Mouse (Mus musculus): ENCODE measurements at regions not wholly inside any gene's neighbourhood (a gene's known extent, or its start where the extent isn't known, plus 50 kb on each side); places are given as distances from the start of the nearest gene placed in this dataset.

DNA sequence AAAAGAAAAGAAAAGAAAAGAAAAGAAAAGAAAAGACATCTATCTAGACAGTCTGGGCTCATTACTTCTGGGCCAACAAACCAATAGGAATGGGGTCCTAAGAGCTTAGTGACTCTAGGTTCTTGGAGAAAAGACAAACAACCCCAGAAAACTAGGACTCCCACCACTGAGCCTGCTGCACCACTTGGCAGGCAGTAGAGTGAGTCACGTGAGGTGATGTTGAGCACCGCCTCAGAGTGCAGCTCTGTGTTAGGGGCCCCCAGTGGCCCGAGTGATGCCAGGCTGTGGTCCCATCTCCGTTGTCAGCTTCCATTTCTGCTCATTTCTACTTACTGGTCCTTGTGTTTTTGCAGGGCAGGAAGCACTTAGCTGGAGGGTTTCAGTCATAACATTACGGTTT is 439.7 kb downstream of the Tcerg1l start:
- H3K27ac ChIP-seq (ENCODE audit: control insufficient read depth, insufficient read depth, low read length) = no peak overlapping the region
- no peaks in the 10 kb centered on the region for H3K27me3 ChIP-seq (ENCODE audit: control insufficient read depth, insufficient read depth, low read length)
- no peaks in the 10 kb centered on the region for H3K4me1 ChIP-seq (replicated peaks; ENCODE audit: control insufficient read depth, insufficient read depth, low read length)
- TF ChIP-seq POLR2A (IDR thresholded peaks at IDR 0.05; ENCODE audit: control insufficient read depth, extremely low read depth, insufficient read depth, low read length, poor library complexity) (no peak), CTCF (IDR thresholded peaks at IDR 0.05; ENCODE audit: borderline replicate concordance, control insufficient read depth, extremely low read depth, insufficient read depth, low read length, poor library complexity) (no peak)
- no peak for DNase-seq
- 90% methylated on average over 5 of the region's 5 CpGs for WGBS
- no peaks in the 10 kb centered on the region for H3K36me3 ChIP-seq (ENCODE audit: control insufficient read depth, insufficient read depth, low read length)
- H3K4me3 ChIP-seq (ENCODE audit: control insufficient read depth, insufficient read depth, low read length) = no peak overlapping the region

DNA sequence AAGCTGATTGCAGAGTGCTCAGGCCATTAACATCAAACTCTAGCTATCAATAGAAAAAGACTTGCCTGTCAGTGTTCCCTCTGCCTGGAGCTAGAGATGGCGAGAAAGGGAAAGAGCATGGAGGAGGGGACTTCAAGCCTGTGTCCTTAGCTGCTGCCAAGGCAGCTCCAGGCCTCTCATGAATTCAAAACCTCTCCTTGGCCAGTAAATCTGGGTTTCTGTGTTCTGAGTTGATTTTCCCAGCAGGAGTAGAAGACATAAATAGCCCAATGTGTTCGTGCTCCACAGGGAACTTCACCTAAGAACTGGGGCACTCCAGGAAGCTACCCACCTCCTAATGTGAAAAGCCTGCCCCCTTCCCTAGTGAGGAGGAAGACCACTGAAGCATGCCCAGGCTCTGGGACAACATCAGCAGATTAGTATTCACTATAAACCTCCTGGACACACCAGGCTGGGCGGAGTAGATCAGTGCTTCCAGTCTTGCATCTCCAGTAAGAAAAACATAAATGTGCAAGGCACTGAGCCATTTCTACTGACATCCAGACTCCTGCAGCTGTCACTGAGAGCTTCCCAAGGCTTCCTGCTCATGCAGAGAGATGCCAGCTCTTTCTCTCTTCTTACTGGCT is 433.9 kb downstream of the Tcerg1l start:
- H3K4me1 ChIP-seq (replicated peaks; ENCODE audit: control insufficient read depth, insufficient read depth, low read length) = no peaks in the 10 kb centered on the region
- no peak for TF ChIP-seq POLR2A (IDR thresholded peaks at IDR 0.05; ENCODE audit: control insufficient read depth, extremely low read depth, insufficient read depth, low read length, poor library complexity)
- H3K27ac ChIP-seq (ENCODE audit: control insufficient read depth, insufficient read depth, low read length) = no peak overlapping the region
- no peaks in the 10 kb centered on the region for H3K27me3 ChIP-seq (ENCODE audit: control insufficient read depth, insufficient read depth, low read length)
- H3K36me3 ChIP-seq (ENCODE audit: control insufficient read depth, insufficient read depth, low read length) = no peaks in the 10 kb centered on the region
- no peak overlapping the region for H3K4me3 ChIP-seq (ENCODE audit: control insufficient read depth, insufficient read depth, low read length)
- no peak for DNase-seq
- 62% methylated on average over 3 of the region's 3 CpGs for WGBS

DNA sequence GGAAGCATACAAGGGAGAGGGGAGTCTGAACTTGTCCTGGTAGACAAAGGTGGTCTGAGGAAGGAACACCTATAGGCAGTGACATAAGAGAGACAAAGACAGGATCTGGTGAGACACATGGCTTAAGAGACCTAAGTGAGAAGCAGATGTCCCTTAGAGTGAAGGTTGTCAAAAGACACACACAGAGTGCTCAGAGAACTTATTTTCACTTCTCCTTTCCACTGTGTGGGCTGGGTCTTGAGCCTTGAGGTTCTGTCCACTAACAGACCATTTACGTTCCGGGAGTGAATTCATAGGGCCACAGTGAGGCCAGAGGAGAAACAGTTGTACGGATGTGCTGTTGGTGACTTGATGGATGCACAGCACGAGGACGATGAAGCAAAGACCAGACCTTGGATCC is 422.8 kb downstream of the Tcerg1l start:
- WGBS = 88% methylated on average over 5 of the region's 5 CpGs
- Histone ChIP-seq H3K27ac (ENCODE audit: control insufficient read depth, insufficient read depth, low read length) (no peak overlapping the region), H3K4me3 (ENCODE audit: control insufficient read depth, insufficient read depth, low read length) (no peak overlapping the region), H3K36me3 (ENCODE audit: control insufficient read depth, insufficient read depth, low read length) (no peaks in the 10 kb centered on the region), H3K27me3 (ENCODE audit: control insufficient read depth, insufficient read depth, low read length) (no peaks in the 10 kb centered on the region), H3K4me1 (replicated peaks; ENCODE audit: control insufficient read depth, insufficient read depth, low read length) (no peaks in the 10 kb centered on the region)
- DNase-seq = no peak
- TF ChIP-seq POLR2A (IDR thresholded peaks at IDR 0.05; ENCODE audit: control insufficient read depth, extremely low read depth, insufficient read depth, low read length, poor library complexity) (no peak), CTCF (IDR thresholded peaks at IDR 0.05; ENCODE audit: borderline replicate concordance, control insufficient read depth, extremely low read depth, insufficient read depth, low read length, poor library complexity) (no peak)

DNA sequence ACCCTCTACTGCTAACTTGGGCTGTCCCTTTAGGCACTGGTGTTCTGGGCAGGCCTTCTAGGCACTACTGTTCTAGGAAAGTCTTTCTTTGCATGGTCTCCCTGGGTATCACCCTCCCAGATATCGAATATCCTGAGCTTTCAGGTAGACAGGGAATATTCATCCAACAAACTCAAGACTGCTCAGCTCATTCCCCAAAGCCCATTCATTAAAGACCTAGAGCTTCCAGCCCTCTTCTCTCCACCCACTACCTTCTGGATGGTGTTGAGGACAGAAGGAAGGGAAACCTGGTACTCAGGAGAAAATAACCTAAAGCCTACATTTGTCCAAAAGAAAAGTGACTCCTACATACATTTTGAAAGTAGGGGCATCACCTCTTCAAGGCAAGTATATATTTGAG is 420.0 kb downstream of the Tcerg1l start:
- Histone ChIP-seq H3K27ac (ENCODE audit: control insufficient read depth, insufficient read depth, low read length) (no peak overlapping the region), H3K27me3 (ENCODE audit: control insufficient read depth, insufficient read depth, low read length) (no peaks in the 10 kb centered on the region), H3K4me1 (replicated peaks; ENCODE audit: control insufficient read depth, insufficient read depth, low read length) (no peaks in the 10 kb centered on the region), H3K36me3 (ENCODE audit: control insufficient read depth, insufficient read depth, low read length) (no peaks in the 10 kb centered on the region), H3K4me3 (ENCODE audit: control insufficient read depth, insufficient read depth, low read length) (no peak overlapping the region)
- DNase-seq = no peak
- 76% methylated on average over 1 of the region's 1 CpGs for WGBS
- no peak for TF ChIP-seq CTCF (IDR thresholded peaks at IDR 0.05; ENCODE audit: borderline replicate concordance, control insufficient read depth, extremely low read depth, insufficient read depth, low read length, poor library complexity)
- TF ChIP-seq POLR2A (IDR thresholded peaks at IDR 0.05; ENCODE audit: control insufficient read depth, extremely low read depth, insufficient read depth, low read length, poor library complexity) = no peak

DNA sequence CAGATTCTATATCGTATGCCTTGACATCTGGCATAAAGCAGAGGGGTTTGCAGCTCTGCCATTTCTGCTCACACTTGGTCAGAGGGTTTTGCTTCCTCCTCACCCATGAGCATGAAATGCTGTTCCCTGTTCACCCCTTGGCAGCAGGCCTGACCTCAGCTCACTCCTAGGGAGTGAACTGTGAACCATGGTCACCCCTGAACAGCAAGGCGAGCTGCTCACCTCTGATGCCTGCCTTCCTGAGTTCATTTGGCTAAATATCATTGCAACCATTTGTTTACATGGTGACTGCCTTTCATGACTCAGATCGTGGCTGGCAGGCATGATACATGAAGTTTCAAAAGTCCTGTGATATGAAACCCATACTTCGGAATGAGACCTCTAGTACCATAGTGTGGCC is 418.2 kb downstream of the Tcerg1l start:
- Histone ChIP-seq H3K4me1 (replicated peaks; ENCODE audit: control insufficient read depth, insufficient read depth, low read length) (no peaks in the 10 kb centered on the region), H3K36me3 (ENCODE audit: control insufficient read depth, insufficient read depth, low read length) (no peaks in the 10 kb centered on the region), H3K27ac (ENCODE audit: control insufficient read depth, insufficient read depth, low read length) (no peak overlapping the region), H3K4me3 (ENCODE audit: control insufficient read depth, insufficient read depth, low read length) (no peak overlapping the region), H3K27me3 (ENCODE audit: control insufficient read depth, insufficient read depth, low read length) (no peaks in the 10 kb centered on the region)
- TF ChIP-seq CTCF (IDR thresholded peaks at IDR 0.05; ENCODE audit: borderline replicate concordance, control insufficient read depth, extremely low read depth, insufficient read depth, low read length, poor library complexity) (no peak), POLR2A (IDR thresholded peaks at IDR 0.05; ENCODE audit: control insufficient read depth, extremely low read depth, insufficient read depth, low read length, poor library complexity) (no peak)
- WGBS = 89% methylated on average over 4 of the region's 4 CpGs
- no peak for DNase-seq

DNA sequence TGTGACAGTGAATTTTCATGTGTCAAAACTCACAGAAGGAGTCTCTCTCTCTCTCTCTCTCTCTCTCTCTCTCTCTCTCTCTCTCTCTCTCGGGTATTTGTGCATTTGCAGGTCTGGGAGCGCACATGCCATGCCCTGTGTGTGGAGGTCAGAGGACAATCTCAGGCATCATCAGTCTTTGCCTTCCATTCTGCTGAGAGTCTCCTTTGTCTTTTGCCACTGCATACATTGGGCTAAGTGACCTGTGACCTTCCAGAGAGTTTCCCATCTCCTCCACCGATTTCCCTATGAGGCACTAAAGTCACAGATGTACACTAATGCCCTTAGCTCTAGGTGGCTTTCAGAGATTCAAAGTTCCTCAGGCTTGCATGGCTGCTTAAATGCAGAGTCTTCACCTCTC is 391.7 kb downstream of the Tcerg1l start:
- TF ChIP-seq POLR2A (IDR thresholded peaks at IDR 0.05; ENCODE audit: control insufficient read depth, extremely low read depth, insufficient read depth, low read length, poor library complexity) (no peak), CTCF (IDR thresholded peaks at IDR 0.05; ENCODE audit: borderline replicate concordance, control insufficient read depth, extremely low read depth, insufficient read depth, low read length, poor library complexity) (no peak)
- Histone ChIP-seq H3K36me3 (ENCODE audit: control insufficient read depth, insufficient read depth, low read length) (no peaks in the 10 kb centered on the region), H3K4me3 (ENCODE audit: control insufficient read depth, insufficient read depth, low read length) (no peak overlapping the region), H3K27ac (ENCODE audit: control insufficient read depth, insufficient read depth, low read length) (no peak overlapping the region), H3K27me3 (ENCODE audit: control insufficient read depth, insufficient read depth, low read length) (no peaks in the 10 kb centered on the region), H3K4me1 (replicated peaks; ENCODE audit: control insufficient read depth, insufficient read depth, low read length) (no peaks in the 10 kb centered on the region)
- WGBS = 72% methylated on average over 3 of the region's 3 CpGs
- no peak for DNase-seq

DNA sequence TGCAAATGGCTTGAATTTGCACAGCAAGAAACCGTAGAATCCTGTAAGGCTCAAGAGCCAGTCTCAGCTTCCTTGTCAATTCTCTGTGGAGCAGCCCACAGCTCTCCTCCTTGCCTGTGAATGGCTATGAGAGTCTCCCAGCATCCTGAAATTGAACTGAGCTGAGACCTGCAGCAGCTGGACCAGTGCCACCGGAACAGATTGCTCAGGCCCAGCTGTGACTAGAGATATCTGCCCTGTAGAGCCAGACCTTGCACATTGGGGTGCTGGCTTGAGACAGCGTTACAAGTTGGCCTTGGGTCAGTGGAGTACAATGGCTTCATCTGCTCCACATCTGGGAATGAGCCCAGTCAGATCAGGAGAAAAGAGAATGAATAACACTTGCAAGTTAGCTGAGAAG is 390.6 kb downstream of the Tcerg1l start:
- Histone ChIP-seq H3K4me1 (replicated peaks; ENCODE audit: control insufficient read depth, insufficient read depth, low read length) (no peaks in the 10 kb centered on the region), H3K27me3 (ENCODE audit: control insufficient read depth, insufficient read depth, low read length) (no peaks in the 10 kb centered on the region), H3K36me3 (ENCODE audit: control insufficient read depth, insufficient read depth, low read length) (no peaks in the 10 kb centered on the region), H3K4me3 (ENCODE audit: control insufficient read depth, insufficient read depth, low read length) (no peak overlapping the region), H3K27ac (ENCODE audit: control insufficient read depth, insufficient read depth, low read length) (no peak overlapping the region)
- no peak for TF ChIP-seq CTCF (IDR thresholded peaks at IDR 0.05; ENCODE audit: borderline replicate concordance, control insufficient read depth, extremely low read depth, insufficient read depth, low read length, poor library complexity)
- TF ChIP-seq POLR2A (IDR thresholded peaks at IDR 0.05; ENCODE audit: control insufficient read depth, extremely low read depth, insufficient read depth, low read length, poor library complexity) = no peak
- DNase-seq = no peak
- 74% methylated on average over 3 of the region's 3 CpGs for WGBS
